Mouse (Mus musculus): ENCODE data around the gene Adgrg3.

Adgrg3 gene

GRCm38 (mm10) chr8:95017451-95017850 is at the start of gene Adgrg3:
Gene Adgrg3, plus strand, starts transcription at chr8:95017692.
- in situ Hi-C loops (cut with MboI, MseI), result no loop called here

GRCm38 (mm10) chr8:94973270-94973669 is 44.2 kb upstream of the Adgrg3 start:
- in situ Hi-C loops (cut with MboI, MseI), result no loop called here

GRCm38 (mm10) chr8:94973786-94974185 is 43.7 kb upstream of the Adgrg3 start:
- in situ Hi-C loops (cut with MboI, MseI), result no loop called here

- in situ Hi-C loops (cut with MboI, MseI), result no loop called here
These were observed 42.9 kb upstream of the Adgrg3 start, which contains the start of gene Adgrg1 for GRCm38 (mm10) chr8:94974467-94975165. Gene Adgrg1, plus strand, starts transcription at chr8:94974751.

DNA sequence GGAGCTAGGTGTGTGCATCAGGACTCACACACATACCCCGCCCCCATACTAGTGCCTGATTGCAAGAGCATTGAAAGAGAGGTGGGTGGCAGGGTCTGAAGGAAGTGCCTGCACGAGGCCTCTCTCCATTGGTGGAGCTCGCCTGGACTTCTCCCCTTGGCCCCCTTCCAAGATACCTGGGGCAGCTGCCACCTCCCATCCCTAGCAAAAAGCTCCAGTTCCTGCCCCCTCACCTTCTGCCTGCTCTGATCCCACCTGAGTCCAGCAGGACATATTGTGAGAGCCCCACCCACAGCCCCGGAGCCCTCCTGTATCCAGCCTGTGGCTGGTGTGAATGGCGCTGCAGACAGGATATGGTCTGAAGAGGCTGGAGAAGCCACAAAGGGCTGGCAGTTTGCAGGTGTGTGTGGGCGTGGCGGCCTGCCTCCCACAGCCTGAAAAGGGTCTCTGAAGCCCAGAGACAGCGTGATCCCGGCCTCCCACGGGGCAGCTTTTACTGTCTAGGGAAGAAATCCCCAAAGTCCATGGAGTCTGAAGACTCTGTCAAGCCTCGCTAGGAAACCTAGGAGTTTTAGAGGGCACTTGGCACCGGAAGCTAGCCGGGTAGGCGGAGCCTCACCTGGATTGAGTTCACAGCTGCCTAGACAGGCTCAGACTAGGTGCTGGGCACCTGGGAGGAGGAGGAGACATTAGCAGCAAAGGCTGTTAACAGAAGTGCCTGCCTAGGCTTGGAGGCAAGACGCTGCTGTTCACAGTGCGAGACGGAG is 40.7 kb upstream of the Adgrg3 start:
- in situ Hi-C loops (cut with MboI, MseI), result no loop called here

DNA sequence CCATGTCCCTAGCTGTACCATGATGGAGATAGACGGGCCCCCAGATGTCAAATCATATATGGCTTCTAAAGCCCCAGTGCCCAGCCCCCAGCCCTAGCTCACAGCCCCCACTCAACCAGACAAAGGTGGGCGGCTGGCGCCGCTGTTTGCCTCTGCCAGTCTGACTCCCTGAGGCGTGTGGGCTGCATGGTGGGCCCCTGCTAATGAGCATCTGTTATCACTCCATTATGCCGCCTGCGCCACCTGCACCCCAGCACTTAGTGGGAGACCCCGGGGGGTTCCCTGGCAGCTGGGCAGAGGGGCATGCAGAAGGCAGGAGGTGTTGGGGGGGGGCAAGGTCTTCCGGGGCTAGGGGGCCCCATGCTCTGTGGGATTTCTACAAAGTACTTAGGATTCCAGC is 39.4 kb upstream of the Adgrg3 start:
- in situ Hi-C loops (cut with MboI, MseI), result no loop called here

DNA sequence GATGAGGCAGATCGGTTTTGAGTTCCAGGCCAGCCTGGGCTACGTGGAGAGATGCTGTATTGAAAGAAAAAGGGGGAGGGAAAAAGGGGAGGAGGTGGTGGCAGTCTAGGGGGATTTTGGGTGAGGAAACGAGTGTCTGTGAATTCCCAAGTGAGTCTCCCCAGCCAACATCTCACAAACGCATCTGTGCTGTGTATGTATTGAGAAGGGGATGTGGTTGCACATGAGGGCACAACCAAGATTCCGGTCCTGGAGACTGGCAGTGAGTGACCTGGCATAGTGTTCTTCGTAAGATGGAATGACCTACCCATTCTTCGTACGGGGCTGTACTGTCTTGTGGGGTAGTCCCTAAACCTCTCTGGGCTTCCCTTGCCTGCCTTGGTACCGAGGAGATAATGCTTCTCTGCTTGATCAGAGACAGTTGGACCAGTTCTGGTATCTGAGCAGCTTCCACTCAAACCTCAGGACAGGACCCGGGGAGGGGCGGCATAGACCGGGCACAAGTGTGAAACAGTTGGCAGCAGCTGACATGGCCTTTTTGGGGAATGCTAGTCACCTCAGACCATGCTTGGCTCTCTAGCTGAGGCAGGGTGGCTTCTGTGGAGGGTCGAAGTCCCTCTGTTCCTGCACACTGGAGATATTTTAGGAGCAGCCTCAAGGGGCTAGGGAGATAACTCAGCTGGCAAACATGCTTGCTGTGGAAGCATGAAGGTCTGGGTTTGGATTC is 38.7 kb upstream of the Adgrg3 start:
- in situ Hi-C loops (cut with MboI, MseI), result no loop called here

GRCm38 (mm10) chr8:94980176-94980575 is 37.3 kb upstream of the Adgrg3 start:
- in situ Hi-C loops (cut with MboI, MseI), result no loop called here

DNA sequence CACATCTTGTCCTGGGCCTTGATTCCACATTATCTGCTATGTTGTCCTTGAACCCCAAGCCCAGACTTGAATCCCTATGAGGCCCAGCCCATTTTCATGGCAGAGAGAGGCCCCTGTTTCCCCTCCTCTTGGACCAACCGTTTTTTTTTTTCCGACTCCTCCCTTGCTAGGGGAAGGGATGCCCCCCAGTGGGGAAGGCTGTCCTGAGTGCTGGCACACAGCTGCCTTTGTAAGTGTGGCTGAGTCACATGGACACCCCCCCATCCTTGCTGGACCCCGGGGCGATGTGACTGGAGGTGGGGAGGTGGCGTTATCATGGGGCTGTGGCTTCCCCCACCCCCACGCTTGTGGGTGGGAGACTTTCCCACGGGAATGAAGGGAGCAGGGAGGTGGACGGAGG is 36.5 kb upstream of the Adgrg3 start:
- in situ Hi-C loops (cut with MboI, MseI), result no loop called here

DNA sequence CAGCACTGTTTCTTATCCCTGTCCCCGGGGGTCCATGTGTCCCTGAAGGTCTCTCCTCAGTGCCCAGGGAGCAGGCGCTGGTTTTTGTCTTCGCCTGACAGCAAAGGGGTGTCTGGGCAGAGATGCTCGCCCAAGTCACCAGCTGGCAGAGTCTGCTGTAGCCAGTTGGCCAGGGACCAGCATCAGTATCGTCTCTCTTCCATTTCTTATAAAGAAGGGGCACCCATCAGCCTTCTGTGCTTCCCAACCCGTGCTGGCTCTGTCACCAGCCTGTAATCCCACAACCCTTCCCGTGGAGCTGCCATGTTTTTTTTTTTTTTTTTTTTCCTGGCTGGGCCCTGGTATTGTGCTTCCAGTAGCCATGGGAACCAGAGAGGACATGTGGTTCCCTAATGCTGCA is 35.6 kb upstream of the Adgrg3 start:
- in situ Hi-C loops (cut with MboI, MseI), result no loop called here

DNA sequence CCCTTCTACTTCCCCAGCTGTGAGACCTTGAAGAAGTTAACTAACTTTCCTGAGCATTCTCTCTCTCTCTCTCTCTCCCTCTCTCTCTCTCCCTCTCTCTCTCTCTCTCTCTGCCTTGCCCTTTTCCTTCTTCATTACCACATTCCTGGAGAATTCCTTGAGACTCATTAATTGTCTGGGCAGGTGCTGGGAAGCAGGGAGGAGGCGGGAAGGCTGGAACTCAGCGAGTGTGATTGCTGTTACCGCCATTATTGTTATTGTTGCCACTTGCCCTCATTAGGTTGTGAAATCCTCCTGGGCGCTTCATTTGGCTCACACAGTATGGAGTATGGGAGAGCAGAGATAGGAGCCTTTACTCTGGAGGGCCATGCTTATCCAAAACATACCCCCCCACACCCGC is 34.3 kb upstream of the Adgrg3 start:
- in situ Hi-C loops (cut with MboI, MseI), result no loop called here

DNA sequence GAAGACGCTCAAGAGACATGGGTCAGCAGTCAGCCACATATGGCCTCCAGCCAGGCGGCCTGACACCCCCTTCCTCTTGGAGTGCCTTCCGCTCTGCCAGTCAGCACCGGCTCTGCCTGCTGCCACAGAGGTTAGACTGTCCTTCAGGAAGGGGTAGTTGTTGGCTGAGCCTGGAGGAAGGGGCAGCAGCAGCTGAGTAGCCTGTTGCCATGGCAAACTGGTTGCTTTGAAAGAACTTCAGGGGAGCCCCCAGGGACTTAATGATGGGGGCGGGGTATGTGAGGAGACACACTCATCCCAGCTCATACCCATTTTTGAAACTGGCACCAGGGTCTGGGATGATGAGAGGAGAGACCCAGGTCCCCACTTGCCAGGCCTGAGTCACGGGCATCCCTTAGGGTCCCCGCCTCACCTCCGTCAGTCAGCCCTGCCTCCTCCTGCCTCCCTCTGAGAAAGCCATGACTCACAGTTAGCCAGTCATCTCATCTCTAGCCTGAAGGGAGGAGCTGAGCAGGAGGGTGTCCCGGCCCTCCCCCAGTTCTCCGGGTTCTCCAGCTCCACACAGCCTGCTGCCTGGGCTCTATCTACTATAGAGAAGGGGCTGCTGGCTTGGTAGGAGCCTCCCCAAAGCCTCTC is 33.5 kb upstream of the Adgrg3 start:
- in situ Hi-C loops (cut with MboI, MseI), result no loop called here

DNA sequence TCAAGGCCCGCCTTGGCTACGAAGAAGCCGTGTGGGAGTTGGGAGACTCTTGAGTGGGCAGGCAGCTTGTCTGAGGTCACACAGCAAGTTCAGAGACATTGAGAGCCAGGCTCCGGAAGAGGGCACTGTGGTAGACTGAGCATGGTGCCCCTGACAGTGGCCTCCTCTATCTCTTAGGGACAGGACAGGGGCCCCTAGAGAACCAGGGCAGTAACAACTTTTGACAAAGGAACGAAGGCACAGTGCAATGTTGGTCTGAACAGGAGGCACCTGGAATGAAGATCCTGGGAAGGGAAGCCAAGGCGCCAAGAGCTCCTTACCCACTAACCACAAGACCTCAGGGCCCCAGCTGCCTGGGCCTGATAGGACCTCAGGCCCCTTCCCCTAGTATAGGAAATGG is 32.5 kb upstream of the Adgrg3 start:
- in situ Hi-C loops (cut with MboI, MseI), result no loop called here

- in situ Hi-C loops (cut with MboI, MseI), result no loop called here
These were observed 30.8 kb upstream of the Adgrg3 start for GRCm38 (mm10) chr8:94986676-94987075.

- in situ Hi-C loops (cut with MboI, MseI), result no loop called here
These were observed 29.9 kb upstream of the Adgrg3 start for GRCm38 (mm10) chr8:94987553-94987952.

- in situ Hi-C loops (cut with MboI, MseI), result no loop called here
These were observed 28.9 kb upstream of the Adgrg3 start for GRCm38 (mm10) chr8:94988619-94989018.

DNA sequence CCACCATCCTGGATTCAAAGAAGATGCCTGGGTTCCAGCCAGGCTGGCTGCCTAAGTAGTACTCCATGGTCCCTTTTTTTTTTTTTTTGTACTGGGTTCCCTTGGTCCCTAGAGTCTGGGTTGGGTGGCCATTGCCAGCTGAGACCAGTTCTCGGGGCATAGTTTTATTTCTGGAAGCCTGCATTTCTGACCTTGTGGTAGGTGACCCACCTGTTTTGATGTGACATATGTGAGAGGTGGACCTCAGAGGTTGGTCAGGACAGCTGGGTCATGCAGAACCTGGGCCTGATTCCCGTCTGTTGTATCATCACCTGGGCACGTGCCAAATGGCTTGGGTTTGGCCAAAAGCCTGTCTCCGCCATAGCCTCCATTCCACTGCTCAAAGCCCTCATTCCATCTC is 27.8 kb upstream of the Adgrg3 start:
- in situ Hi-C loops (cut with MboI, MseI), result loop anchor here (10.0 kb wide), 1 partner anchor 45 kb away; no protein-coding TSS in a partner anchor

GRCm38 (mm10) chr8:94990598-94991453 is 26.7 kb upstream of the Adgrg3 start:
- in situ Hi-C loops (cut with MboI, MseI), result loop anchor here (10.0 kb wide), 1 partner anchor 46 kb away; no protein-coding TSS in a partner anchor

DNA sequence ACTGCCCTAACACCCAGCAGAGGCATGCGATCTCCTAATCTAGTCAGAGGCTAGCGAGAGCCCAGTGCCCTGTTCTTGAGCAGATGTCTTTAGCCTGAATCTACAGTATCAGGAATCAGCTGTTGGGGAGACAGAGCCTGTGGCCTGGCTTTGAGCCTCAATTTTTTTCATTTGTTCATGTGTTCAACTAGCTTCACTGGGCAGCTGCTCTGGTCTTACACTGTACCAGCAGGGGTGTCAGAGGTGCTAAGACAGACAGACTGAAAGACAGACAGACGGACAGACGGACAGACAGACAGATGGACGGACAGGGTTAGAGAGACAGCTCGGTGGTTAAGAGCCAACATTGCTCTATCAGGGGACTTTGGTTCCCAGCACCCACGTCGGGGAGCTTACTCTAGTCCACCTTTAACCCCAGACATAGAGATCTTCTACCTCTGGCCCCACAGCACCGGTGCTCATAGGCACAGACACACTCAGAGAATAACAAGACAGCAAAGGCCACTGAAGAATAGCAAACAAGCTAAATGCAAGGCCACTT is 26.0 kb upstream of the Adgrg3 start:
- in situ Hi-C loops (cut with MboI, MseI), result loop anchor here (10.0 kb wide), 1 partner anchor 47 kb away; no protein-coding TSS in a partner anchor

DNA sequence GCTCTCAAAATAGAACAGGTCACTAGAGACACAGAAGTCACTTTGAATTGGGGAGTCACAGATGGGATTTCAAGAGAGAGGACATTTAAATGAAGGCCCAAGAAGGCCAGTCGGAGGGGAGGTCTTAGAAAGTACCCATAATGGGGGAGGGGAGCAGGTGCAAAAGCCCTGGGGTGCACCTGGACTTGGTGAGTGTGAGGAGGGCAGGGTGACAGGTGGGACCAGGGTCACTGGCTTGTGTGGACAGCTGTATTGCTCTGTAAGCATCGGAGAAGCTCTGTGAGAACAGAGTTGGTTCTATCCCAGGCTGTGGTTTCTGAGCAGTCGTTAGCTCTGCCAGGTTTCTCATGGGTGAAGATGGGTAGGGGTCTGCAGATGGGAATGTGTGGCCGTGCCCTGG is 25.5 kb upstream of the Adgrg3 start:
- in situ Hi-C loops (cut with MboI, MseI), result loop anchor here (10.0 kb wide), 1 partner anchor 47 kb away; no protein-coding TSS in a partner anchor

Data from T-helper 1 cell (primary cell).